Mouse (Mus musculus) gastrocnemius, adult 18-20 months (tissue): Measurements from ENCODE around the gene Znhit3. TPM values are rescaled to one million over a fixed set of nuclear protein-coding genes. Genes with fewer than 3 reads are reported as not detected.

Experiments used
- DNase-seq: peaks from one replicate; pipeline ENCODE4 v3.0.0; 2021; ENCODE audit warnings: low spot score
- long read RNA-seq, 2 experiments: library from polyadenylated mRNA; stranded (forward); transcript quantifications; one replicate each; pipeline ENCODE4 v2.0.0; 2021
- total RNA-seq, 2 experiments: library from RNA; stranded (reverse); gene quantifications; 2 replicates each; pipeline ENCODE4 v1.2.3; 2021

Gene Znhit3
- total RNA-seq, result 10 to 100 TPM; 15.6 to 17.3 TPM
- long read RNA-seq, experiment 1, transcript Znhit3-201 (5 exons, 998 nt), result major isoform, 16 of 17 reads
- long read RNA-seq, experiment 1, partial matches to known transcripts, result 0 of 17 reads
- long read RNA-seq, experiment 1, other reads (novel, unspliced or antisense), result 1 of 17 reads
- long read RNA-seq, experiment 2, transcript Znhit3-201 (5 exons, 998 nt), result major isoform, 16 of 19 reads
- long read RNA-seq, experiment 2, partial matches to known transcripts, result 0 of 19 reads
- long read RNA-seq, experiment 2, other reads (novel, unspliced or antisense), result 3 of 19 reads

DNA sequence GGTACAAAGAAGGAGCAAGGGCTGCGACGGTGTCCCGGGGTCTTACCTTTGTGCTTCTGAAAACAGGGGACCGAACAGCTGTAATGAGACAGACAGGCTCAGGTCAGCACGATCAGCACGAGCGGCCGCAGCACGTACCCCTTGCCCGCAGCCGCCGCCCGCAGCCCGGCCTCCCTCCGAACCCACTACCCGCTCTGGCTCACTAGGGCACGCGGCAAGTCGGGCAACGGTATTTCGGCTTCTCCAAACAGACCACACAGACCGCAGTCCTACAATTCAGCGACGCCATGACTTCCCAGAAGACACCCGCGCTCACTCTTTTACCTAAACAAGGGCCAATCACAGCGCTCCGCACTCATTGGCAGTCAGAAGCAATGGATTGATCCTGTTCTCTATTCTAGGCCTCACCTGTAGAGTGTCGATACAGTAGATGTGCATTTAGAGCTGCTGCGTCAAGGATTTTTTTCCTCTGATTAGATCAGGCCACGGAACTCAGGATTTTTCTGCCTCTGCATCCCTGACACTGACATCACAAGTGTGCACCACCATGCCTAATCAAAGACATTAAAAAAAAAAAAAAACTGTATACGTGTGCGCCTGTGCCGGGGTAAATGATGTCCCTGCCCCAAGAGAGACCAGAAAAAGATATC, at the start of gene Znhit3:
TSS of gene Znhit3 (minus strand) at position 314 of the 650 bp plus-strand sequence.
- DNase-seq, result peak; percentile 92

- DNase-seq, result no peak
These were observed 47.4 kb upstream of the Znhit3 start for GRCm38 (mm10) chr11:84963556-84963955.

DNA sequence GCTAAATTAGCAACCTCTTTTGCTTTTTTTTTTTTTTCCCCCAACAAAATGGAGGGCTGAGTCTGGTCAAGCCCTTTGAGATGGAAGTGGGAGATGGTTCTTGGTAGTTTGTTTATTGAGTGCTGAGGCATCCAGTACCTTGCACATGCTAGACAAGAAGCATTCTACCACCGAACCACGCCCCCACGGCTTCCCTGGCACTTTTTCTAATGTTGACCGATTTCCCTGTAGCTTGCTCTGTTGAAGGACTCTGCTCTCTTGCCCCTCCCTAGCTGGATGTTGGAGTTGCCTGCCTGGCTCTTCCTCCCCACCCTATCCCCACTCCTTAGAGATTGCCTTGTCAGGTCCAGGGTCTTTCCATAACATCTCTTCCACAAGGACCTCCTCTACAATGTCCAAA, 46.4 kb upstream of the Znhit3 start:
- DNase-seq, result no peak

- DNase-seq, result no peak
These were observed 45.4 kb upstream of the Znhit3 start for GRCm38 (mm10) chr11:84961571-84961970.

DNA sequence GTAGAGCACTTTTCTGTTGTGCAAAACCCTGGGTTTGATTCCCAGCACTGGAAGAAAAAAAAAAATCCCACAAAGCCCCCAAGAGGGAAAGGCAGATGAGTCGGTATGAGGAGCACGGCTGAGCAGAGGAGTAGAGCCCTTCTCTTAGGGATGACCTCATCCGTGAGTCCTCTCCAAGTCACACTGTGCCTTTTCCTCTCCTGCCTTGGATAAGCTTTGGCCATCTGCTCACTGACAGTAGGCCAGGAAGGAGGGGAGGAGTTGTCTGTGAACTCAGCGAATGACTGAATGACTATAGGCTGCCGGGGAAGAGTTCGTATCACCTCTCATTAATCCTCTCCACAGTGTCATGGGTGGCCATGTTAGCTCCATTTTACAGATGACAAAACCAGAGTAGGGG, 44.6 kb upstream of the Znhit3 start:
- DNase-seq, result no peak

DNA sequence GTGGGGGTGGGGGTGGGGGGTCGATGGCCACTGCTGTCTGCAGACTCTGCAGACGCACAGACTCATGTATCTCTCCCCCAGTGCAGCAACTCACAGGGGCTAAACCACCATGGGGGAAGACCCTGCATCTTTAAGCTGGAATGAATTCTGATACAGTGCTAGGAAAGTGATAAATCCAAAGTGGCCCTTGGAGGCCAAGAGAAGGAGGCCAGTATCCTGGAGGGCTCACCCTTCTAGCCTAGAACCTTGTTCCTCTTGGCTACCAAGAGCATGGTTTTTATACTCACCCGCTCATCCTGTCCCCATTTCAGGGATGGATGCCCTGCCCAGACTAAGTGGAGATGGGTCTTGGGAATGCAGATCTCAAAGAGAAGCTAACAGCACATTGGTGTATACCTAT, 44.1 kb upstream of the Znhit3 start:
- no peak for DNase-seq

DNA sequence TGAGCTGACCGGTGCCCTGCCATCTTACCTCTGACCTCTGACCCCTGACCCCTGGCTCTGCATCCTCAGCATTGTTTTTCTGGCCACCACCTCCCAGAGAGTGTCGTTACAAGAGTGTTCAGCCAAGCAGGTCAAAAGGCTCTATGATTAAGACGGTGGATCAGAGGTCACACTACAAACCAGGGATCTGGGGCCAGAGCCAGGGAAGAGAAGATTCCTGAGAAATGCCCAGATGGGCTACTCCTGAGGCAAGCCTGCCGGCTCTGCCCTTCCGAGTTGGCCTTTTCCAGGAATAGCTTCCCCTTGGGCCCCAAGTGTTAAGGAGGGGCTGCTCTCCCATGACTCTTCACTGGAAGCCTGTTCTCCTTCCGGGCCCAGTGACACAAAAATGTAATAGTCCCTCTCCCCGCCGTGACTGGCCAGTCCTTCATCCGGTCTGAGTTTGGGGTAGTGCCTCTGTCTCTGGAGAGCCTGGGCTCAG, 43.6 kb upstream of the Znhit3 start:
- peak; percentile 55 for DNase-seq

GRCm38 (mm10) chr11:84959181-84959580, 43.0 kb upstream of the Znhit3 start:
- DNase-seq, result no peak

- no peak for DNase-seq
These were observed 42.1 kb upstream of the Znhit3 start for GRCm38 (mm10) chr11:84958271-84958630.

- no peak for DNase-seq
These were observed 41.6 kb upstream of the Znhit3 start, which contains the start of gene Car4 for GRCm38 (mm10) chr11:84957591-84958270. Car4 (plus strand) TSS chr11:84957786.

- DNase-seq, result no peak
These were observed 41.0 kb upstream of the Znhit3 start for GRCm38 (mm10) chr11:84957171-84957570.

GRCm38 (mm10) chr11:84956400-84956799, 40.2 kb upstream of the Znhit3 start:
- DNase-seq, result no peak

DNA sequence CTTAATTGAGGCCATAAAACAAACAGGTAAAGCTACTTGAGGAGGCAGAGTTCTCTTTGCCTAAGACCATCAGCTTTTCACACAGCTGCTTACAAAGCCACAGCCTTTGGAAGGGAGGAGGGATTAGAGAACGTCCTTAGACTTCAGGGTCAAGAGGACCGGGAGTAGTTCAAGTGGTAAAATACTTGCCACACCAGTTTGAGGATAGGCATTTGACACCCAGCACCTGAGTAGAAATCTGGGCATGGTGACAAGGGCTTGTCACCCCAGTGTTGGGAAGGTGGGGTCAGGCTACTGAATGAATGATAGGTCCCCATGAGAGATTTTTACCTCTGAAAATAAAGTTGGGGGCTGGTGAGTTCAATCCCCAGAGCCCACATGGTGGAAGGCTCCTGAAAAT, 36.4 kb upstream of the Znhit3 start:
- no peak for DNase-seq

- no peak for DNase-seq
These were observed 32.4 kb upstream of the Znhit3 start for GRCm38 (mm10) chr11:84948526-84948925.

DNA sequence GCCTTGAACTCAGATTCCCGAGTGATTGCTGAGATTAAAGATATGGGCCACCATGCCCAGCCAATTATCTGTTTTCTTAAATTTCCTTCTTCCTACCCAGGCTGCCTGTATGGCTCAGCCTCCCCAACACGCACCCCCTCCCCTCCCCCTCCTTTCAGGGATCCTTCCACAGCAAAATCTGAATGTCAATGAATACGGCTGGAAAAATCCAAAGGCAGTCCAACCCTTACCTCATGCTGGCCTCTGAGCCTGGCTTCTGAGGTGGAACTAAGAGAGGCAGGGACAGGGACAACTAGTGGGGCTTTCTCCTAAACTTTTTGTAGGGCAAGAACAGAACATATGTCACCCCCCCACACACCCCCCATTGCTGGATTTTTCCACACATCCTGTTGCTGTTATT, 31.9 kb upstream of the Znhit3 start:
- no peak for DNase-seq

DNA sequence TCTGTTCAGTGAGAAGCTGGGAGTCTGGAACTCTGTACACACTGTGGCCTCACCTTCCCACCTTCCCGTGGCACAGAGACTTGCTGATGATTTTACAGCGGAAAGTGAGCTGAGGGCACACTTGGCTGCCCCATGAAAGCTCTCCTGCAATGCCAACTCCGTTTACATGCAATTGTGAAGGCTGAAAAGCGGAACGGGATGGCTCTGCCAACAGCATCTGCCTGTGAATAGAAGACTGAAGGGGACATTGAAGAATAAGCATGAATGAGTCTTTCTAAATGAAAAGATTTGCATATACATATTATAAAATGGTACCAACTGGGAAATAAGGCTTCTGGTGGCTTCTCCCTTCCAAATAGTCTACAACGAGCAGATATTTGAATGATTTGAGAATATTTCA, 31.0 kb upstream of the Znhit3 start:
- DNase-seq, result no peak

- DNase-seq, result no peak
These were observed 29.7 kb upstream of the Znhit3 start for GRCm38 (mm10) chr11:84945841-84946240.

DNA sequence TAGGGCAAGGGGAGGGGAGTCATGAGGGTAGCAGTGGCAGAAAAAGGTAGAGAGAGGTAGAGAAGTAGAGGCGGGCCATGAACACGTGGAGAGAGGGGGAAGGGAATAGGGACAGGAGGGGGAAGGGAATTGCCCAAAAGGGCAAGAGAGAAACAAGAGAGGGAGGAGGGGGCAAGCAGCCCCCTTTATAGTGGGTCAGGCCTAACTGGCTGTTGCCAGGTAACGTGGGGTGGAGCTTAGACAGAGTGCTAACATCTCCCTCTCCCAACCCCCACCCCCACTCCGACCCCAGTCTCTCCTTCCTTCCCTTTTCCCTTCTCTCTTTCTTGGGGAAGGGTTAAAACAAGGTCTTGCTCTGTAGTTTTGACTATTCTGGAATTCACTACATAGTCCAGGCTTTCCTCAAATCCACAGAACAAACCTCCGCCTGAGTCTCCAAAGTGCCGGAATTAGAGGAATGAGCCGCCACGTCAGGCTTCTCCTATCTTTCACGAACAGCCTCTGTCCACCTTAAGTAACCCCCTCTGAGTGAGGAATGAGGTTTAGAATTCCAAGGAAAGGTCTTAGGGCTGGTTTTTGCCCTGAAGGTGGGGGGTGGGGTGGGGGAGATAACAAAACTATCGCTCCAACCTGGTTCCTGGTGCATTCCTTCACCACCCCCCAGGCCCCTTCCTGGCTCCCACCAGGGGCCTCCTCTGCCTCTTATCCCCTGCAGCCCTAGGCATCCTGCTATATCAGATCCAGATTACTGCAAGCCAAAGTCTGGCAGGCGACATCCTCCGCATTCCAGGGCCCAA, 28.7 kb upstream of the Znhit3 start:
- no peak for DNase-seq

DNA sequence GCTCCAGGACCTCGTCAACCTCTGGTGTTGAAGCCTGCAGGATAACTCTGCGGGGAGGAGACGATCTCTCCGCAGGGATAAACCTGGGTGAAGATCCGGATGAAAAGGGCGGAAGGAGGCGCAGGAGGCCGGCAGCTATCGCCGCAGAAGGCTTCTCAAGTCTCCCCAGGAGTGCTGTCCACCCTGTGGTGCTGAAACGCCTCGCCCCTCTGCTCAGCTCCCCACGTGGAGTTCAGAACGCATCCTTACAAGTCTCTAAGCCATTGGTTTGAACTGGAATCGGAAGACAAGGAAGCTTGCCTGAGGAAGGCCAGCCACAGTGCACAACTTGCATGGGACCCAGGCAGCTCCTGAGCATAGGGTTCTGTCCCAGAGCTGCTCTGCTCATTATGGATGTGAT, 27.8 kb upstream of the Znhit3 start:
- no peak for DNase-seq

- no peak for DNase-seq
These were observed 24.0 kb upstream of the Znhit3 start for GRCm38 (mm10) chr11:84940140-84940539.

- no peak for DNase-seq
These were observed 23.4 kb upstream of the Znhit3 start for GRCm38 (mm10) chr11:84939508-84940053.
